Mouse (Mus musculus) lung, postnatal 0 days (tissue): ENCODE results near the gene Six2.

ENCODE experiments used
- CTCF ChIP-seq: IDR thresholded peaks from 2 replicates; pipeline ENCODE4 v1.5.1; 2016; ENCODE audit warnings: antibody characterized with exemption, mild to moderate bottlenecking
- EP300 ChIP-seq: IDR thresholded peaks from 2 replicates; pipeline ENCODE4 v1.6.1; 2016; ENCODE audit warnings: antibody characterized with exemption, mild to moderate bottlenecking, control low read depth

- peak; percentile 60 for TF ChIP-seq CTCF
- no peak for TF ChIP-seq EP300
Observed at GRCm38 (mm10) chr17:85679651-85680050, 8.4 kb downstream of the Six2 start.
